Mouse (Mus musculus): ENCODE measurements around the gene Prr15l. TPM values are rescaled to one million over a fixed set of nuclear protein-coding genes. Genes with fewer than 3 reads are reported as not detected.
A peak's percentile ranks its signal among the peaks of the same experiment; 100 is the strongest.

Prr15l gene
- total RNA-seq, 2 experiments from 2014 or later = not detected

GRCm38 (mm10) chr11:96917415-96917814 is 10.5 kb upstream of the Prr15l start:
- no peak for DNase-seq (ENCODE audit: low spot score in 2 of 2)

GRCm38 (mm10) chr11:96919003-96919402 is 8.9 kb upstream of the Prr15l start:
- DNase-seq (ENCODE audit: low spot score in 2 of 2) = no peak

DNA sequence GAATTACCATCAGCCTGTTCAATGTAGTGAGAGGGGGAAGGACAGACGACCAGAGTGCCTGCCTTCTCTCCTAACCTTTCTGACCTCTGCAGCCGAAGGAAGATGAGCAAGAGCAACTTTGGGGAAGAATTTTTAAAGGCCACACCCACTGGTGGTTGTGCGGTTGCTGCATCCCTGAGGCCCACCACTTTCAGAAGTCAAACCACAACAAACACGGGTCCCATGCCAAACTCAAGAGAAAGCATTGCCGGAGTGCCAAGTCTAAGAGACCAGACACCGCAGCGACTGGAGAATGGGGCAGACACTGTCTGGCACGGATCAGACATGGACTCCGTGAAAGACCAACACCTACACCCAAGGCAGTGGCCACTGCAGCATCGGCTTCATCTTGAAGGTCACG is 3.0 kb upstream of the Prr15l start:
- no peak for DNase-seq (ENCODE audit: low spot score in 2 of 2)

DNA sequence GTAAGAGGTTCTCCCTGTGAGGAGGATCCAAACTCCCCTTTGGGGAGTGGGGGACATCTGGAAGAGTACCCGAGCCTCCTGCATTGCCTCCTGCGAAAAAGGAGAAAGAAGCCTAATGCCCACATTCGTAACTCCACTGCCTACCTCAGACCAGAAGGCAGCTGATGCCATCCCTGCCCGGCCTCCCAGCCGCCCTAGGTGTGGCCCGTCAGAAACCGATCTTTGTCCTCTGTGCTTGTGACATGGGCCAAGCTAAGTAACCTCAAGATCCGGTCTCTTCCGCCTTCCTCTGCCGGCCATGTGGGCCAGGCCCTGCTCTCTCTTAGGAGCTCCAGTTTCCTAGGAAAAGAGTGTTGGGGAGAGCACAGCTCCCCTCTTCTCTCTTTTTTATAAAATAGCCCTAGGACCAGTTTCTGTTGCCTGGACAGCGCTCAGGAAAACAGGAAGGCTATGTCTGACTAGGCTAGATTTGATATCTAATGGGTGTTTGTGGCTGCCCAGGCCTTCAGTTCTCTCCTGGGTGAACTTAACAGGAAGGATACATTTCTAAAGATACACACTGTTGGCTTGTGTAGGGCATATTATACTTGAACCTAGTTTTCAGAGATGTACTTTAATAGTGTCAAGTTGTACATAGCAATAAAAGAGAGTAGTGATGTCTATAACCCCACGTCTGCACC is 2.3 kb upstream of the Prr15l start:
- no peak for DNase-seq (ENCODE audit: low spot score in 2 of 2)

- no peak for DNase-seq (ENCODE audit: low spot score in 2 of 2)
Measured at GRCm38 (mm10) chr11:96926587-96926986, 1.3 kb upstream of the Prr15l start.

- DNase-seq (ENCODE audit: low spot score in 2 of 2) = no peak
Measured at GRCm38 (mm10) chr11:96928691-96929090, 787 bp downstream of the Prr15l start.

DNA sequence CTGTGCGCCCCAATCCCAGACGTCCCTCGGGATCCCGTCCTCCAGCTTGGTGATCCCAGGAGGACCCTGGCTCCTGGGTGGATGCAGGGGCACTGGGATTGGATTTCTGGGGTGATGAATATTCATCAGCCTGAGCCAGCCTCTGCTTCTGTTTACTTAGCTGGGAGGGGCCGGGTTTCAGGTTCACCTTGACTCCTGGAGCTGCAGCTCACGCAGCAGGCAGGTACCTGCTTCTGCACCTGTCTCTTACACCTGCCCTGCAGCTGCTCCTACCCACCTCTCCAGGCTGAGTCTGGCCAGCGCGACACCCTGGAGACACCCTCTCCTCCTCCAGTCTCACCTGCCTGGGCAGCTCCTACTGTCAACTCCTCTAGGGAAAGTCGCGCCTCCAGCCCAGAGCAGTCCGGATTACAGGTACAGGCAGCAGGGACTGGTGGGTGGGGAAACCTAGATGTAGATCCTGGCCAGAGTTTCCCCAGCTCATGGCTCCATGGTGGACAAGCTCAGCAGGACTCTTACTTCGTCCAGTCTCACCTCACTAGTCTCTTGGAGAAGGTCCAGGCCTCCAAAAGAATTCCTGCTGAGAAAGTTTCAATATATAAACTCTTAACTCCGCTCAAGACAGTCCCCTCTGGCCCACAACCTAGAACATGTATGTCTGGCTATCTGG is 1.3 kb downstream of the Prr15l start:
- no peak for DNase-seq (ENCODE audit: low spot score in 2 of 2)

- DNase-seq (ENCODE audit: low spot score in 2 of 2) = no peak
Measured at GRCm38 (mm10) chr11:96929766-96930331, 1.9 kb downstream of the Prr15l start.

DNA sequence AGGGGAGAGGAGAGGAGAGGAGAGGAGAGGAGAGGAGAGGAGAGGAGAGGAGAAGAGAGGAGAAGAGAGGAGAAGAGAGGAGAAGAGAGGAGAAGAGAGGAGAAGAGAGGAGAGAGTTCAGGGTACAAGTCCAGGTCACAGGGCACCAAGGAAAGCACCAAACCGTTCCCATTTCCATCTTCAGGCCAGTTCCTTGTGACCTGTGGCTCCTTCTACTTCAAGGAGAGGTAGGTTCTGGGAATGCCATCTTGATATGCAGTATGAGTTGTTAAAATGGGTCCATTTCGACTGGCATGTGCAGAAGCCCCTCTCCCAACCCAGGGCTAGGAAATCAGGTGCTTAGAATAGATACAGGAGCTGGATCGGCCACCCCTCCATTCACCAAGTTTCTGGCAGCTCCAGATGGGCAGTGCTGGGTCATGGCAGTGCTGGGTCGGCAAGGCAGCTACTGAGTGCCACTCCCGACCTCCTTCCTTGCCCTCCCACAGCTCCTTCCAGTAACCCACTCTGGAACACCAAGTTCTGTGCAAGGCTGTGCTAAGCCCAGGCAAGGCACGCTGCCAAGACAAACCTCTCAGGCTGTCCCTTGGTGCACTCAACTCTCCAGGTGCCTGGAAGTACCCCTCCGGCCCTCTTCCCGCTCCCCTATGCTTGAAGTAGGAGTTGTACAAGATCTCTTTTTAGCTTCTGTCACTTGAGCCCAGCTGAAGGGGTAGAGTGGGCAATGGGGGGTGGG is 3.6 kb downstream of the Prr15l start:
- no peak for DNase-seq (ENCODE audit: low spot score in 2 of 2)

DNA sequence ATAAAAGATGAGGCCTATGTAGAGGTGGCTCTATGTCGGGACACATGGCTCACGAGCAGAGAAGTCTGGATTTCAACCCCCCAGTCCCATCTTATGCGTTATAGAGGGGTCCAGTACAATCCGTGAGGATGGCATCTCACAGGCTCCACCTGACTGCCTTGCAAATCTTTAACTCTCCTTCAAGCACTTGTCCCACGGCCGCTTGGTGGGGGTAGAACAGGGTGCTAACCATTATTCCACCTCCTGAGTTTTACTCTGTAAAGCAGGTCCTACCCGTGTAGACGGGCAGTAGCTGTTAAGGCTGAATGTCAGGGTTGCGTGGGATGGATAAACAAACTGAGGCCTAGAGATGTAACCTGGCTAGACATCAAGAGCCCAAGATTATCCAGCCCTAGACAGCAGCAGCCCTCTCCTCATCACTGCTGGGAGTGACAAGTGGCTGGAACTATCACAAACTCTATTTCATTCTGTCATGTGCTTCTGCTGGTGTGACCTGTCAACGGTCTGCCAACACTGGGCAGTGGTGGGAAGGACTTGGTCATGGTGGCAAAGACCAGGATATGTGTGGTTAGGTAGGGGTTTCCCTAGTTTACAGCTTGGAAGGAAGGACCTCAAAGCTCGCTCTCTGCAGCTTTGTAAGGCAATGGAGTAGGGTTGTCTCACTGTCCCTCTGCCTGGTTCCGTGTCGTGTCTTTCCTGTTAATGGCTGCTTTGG is 5.8 kb downstream of the Prr15l start:
- no peak for DNase-seq (ENCODE audit: low spot score in 2 of 2)

- DNase-seq (ENCODE audit: low spot score in 2 of 2) = peak in 1 of 2 experiments; percentile 57
Measured at GRCm38 (mm10) chr11:96934921-96935356, 7.0 kb downstream of the Prr15l start.

GRCm38 (mm10) chr11:96935872-96936650 is 8.2 kb downstream of the Prr15l start:
- no peak for DNase-seq (ENCODE audit: low spot score in 2 of 2)

GRCm38 (mm10) chr11:96937549-96938425 is 9.9 kb downstream of the Prr15l start:
- DNase-seq (ENCODE audit: low spot score in 2 of 2) = no peak

- no peak for DNase-seq (ENCODE audit: low spot score in 2 of 2)
Measured at GRCm38 (mm10) chr11:96938426-96938800, 10.5 kb downstream of the Prr15l start.

DNA sequence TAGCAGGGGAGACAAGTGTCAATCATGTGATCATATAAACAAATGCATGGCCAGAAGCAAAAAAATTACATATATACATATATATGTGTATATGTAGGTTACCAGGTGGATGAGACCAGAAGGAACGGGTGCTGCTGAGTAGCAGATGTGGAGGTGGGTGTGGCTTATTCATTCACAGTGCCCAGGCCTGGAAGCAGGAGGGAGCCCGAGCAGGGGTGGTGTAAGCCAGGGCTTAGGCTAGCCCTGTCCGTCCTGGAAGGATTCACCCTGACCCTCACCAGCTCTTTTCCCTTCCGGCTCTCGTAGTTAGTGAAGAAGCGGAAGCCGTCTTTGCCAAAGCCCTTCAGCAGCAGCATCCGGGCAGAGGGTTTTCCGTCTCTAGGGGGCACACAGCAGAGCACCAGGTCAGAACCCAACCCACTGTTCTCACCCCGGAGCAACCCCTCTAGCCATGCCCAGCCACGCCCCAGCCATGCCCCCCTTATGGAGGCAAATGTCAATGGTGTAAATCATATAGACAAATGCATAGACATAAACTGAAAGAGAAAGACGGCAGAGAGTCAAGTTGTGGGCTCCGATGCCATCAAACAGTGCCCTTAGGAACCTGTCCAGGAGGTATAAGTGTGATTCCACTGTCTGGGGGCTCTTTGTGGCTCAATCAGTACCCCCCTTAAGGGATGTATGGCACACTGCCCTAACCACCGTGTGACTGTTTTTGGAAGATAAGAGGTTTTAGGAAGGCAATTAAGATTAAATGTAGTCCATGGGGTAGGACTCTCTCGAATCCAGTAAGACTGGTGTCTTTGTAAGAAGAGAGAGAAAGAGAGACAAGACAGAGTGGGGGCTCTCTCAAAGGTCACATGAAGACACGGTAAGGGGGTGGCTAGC is 12.9 kb downstream of the Prr15l start:
- DNase-seq (ENCODE audit: low spot score in 2 of 2) = no peak

DNA sequence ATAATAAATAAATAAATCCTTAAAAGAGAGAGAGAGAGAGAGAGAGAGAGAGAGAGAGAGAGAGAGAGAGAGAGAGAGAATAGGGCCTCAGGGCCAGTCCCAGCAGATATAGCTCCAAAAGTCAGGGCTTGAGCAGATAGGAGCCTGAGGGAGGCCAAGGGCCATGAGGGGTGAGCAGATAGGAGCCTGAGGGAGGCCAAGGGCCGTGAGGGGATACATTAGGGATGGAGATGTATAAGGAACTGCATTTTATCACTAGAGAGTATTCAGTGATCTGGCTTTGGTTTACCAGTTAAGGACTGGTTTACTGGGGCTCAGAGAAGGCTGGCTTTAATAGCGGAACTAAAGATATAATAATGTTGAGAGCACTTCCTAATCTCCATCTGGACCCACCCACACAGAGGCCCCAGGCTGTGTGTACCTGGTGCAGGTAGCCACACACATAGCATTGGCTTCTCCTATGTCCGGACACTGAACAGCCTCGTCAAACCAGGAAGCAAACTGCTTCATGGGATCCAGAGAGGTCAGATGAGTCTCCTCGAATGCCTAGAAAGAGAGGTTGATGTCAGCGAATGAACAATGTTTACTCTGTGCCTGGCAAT is 14.2 kb downstream of the Prr15l start:
- no peak for DNase-seq (ENCODE audit: low spot score in 2 of 2)

GRCm38 (mm10) chr11:96943746-96944304 is 15.9 kb downstream of the Prr15l start, which contains the start of gene Pnpo:
TSS of gene Pnpo (minus strand) at chr11:96943986.
- peak; percentile 93 to 95 for DNase-seq (ENCODE audit: low spot score in 2 of 2)

Data from layer of hippocampus, adult 18-20 months (tissue).